Mouse (Mus musculus) adrenal gland, adult 10 weeks (tissue): ENCODE data around the gene Vmn2r55. TPM values are rescaled to one million over a fixed set of nuclear protein-coding genes. Genes with fewer than 3 reads are reported as not detected.

ENCODE experiments used
- polyA plus RNA-seq: library from polyadenylated mRNA; stranded (reverse); fragments of 350-450 nt; fragmentation: Illumina TruSeq; extraction: RNeasy Lipid Tissue Mini Kit (QIAGEN cat#74804); gene quantifications from one replicate; pipeline ENCODE4 v1.2.3, GENCODE M21; 2014; ENCODE audit warnings: low read depth, low replicate concordance

Vmn2r55 gene
- polyA plus RNA-seq: not detected

DNA sequence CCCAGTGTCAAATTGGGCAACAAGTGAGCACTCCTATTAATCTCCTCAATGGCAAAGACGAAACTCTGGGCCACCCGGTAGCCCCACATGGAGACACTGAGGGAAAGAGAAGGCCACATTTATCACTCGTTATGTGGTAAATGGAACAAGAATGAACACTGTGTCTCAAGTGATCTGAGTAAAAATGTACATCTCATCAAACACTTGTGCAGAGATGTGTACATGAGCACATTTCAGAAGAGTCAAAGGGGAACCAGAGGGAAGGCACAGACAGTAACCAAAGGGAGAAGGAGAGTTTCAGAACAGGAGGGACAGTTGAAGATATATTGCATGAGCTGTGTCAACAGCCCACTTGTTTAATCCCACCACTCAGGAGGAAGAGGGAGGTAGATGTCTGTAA is at the start of gene Vmn2r55:
Gene Vmn2r55, minus strand, starts transcription at position 101 of the 400 bp plus-strand sequence.

DNA sequence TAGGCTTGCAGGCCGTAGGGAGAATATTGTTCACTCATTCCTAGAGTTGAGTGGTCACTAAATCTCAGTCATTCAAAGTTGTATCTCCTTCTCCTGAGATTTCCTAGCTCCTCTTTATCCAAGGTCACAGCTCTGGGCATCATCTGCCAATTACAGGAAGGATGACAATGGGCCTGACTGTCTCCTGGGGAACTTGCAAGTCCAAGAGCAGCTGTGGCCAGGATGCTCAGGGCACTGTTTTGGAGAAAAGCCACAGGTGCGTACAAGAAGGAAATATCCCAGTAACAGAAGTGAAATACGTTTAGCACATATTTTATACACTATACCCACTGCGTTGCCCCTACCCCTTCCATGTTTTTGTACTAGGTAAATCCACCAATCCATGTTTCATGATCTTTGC is 44.6 kb downstream of the Vmn2r55 start, which contains the start of gene Vmn2r54:
Gene Vmn2r54, minus strand, starts transcription at position 101 of the 400 bp plus-strand sequence.

DNA sequence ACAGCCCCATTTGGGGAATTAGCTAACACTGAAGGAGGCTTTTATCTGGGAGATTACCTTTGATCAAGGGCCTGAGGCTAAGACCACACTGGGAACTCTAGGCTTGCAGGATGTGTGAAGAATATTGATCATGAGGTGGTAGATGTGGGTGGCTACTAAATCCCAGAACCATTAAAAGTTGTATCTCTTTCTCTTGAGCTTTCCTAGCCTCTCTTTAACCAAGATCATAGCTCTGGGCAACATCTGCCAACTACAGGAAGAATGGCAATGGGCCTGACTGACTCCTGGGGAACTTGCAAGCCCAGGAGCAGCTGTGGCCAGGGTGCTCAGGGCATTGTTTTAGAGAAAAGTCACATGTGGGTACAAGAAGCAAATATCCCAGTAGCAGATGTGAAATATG is 76.1 kb downstream of the Vmn2r55 start, which contains the start of gene Vmn2r53:
Gene Vmn2r53, minus strand, starts transcription at position 101 of the 400 bp plus-strand sequence.

Other genes with a start within 250 kb of the Vmn2r55 start
- gene Zfp606, start 206.7 kb downstream of the Vmn2r55 start, polyA plus RNA-seq: 29.6 TPM
- gene 2900092C05Rik, start 172.5 kb downstream of the Vmn2r55 start, polyA plus RNA-seq: not detected
- not detected for gene Vmn2r53, start 76.2 kb downstream of the Vmn2r55 start, polyA plus RNA-seq
- not detected for gene Vmn2r54, start 44.7 kb downstream of the Vmn2r55 start, polyA plus RNA-seq
- gene Vmn2r56, start 50.0 kb upstream of the Vmn2r55 start, polyA plus RNA-seq: not detected
- 4.0 TPM for gene Zscan18, start 118.6 kb upstream of the Vmn2r55 start, polyA plus RNA-seq
- 31.4 TPM for gene Zfp329, start 133.9 kb upstream of the Vmn2r55 start, polyA plus RNA-seq
- 33.4 TPM for gene Zfp110, start 149.8 kb upstream of the Vmn2r55 start, polyA plus RNA-seq
- 6.9 TPM for gene Zfp128, start 196.2 kb upstream of the Vmn2r55 start, polyA plus RNA-seq
- 6.2 TPM for gene Zscan22, start 212.8 kb upstream of the Vmn2r55 start, polyA plus RNA-seq
- 15.5 TPM for gene Rps5, start 237.3 kb upstream of the Vmn2r55 start, polyA plus RNA-seq
- not detected for gene Rnf225, start 242.4 kb upstream of the Vmn2r55 start, polyA plus RNA-seq